Mouse (Mus musculus): ENCODE measurements around the gene Nav2. TPM values are rescaled to one million over a fixed set of nuclear protein-coding genes. Genes with fewer than 3 reads are reported as not detected.

The Nav2 gene
- polyA plus RNA-seq, 1 experiment from 2014 or later: 8.3 TPM

- Histone ChIP-seq H3K27me3 (ENCODE audit: low read depth, poor library complexity, severe bottlenecking) (no peaks in the 10 kb centered on the region), H3K4me1 (peaks cover 27% of the 10 kb centered on the region), H3K27ac (peak overlapping the region; percentile 10; the same call in 1 of the 2 replicates), H3K36me3 (no peaks in the 10 kb centered on the region), H3K4me3 (no peak overlapping the region), H3K9me3 (replicated peaks) (no peaks in the 10 kb centered on the region)
- no peak for DNase-seq (ENCODE audit: low spot score)
- 60% methylated on average over 3 of the region's 3 CpGs for WGBS
Observed at GRCm38 (mm10) chr7:49392834-49393233, 484.3 kb downstream of the Nav2 start.

GRCm38 (mm10) chr7:49393857-49394256 is 485.3 kb downstream of the Nav2 start:
- no peak for DNase-seq (ENCODE audit: low spot score)
- H3K36me3 ChIP-seq: no peaks in the 10 kb centered on the region
- H3K27me3 ChIP-seq (ENCODE audit: low read depth, poor library complexity, severe bottlenecking): no peaks in the 10 kb centered on the region
- H3K4me1 ChIP-seq: peaks cover 27% of the 10 kb centered on the region
- H3K27ac ChIP-seq: no peak overlapping the region
- H3K9me3 ChIP-seq (replicated peaks): no peaks in the 10 kb centered on the region
- no peak overlapping the region for H3K4me3 ChIP-seq
- 88% methylated on average over 7 of the region's 7 CpGs for WGBS

GRCm38 (mm10) chr7:49396202-49396601 is 487.7 kb downstream of the Nav2 start:
- 75% methylated on average over 1 of the region's 1 CpGs for WGBS
- Histone ChIP-seq H3K4me3 (no peak overlapping the region), H3K36me3 (no peaks in the 10 kb centered on the region), H3K4me1 (peaks cover 27% of the 10 kb centered on the region), H3K27me3 (ENCODE audit: low read depth, poor library complexity, severe bottlenecking) (no peaks in the 10 kb centered on the region), H3K9me3 (replicated peaks) (no peaks in the 10 kb centered on the region), H3K27ac (no peak overlapping the region)
- DNase-seq (ENCODE audit: low spot score): no peak

GRCm38 (mm10) chr7:49397441-49398003 is 489.0 kb downstream of the Nav2 start:
- no peak for DNase-seq (ENCODE audit: low spot score)
- Histone ChIP-seq H3K4me3 (no peak overlapping the region), H3K4me1 (peaks cover 22% of the 10 kb centered on the region), H3K36me3 (no peaks in the 10 kb centered on the region), H3K9me3 (replicated peaks) (no peaks in the 10 kb centered on the region), H3K27me3 (ENCODE audit: low read depth, poor library complexity, severe bottlenecking) (no peaks in the 10 kb centered on the region), H3K27ac (no peak overlapping the region; the same call in 1 of the 2 replicates)
- 83% methylated on average over 17 of the region's 17 CpGs for WGBS

- no peaks in the 10 kb centered on the region for H3K9me3 ChIP-seq (replicated peaks)
- WGBS: 85% methylated on average over 7 of the region's 7 CpGs
- no peaks in the 10 kb centered on the region for H3K27me3 ChIP-seq (ENCODE audit: low read depth, poor library complexity, severe bottlenecking)
- H3K27ac ChIP-seq: no peak overlapping the region
- H3K4me1 ChIP-seq: peaks cover 16% of the 10 kb centered on the region
- no peak overlapping the region for H3K4me3 ChIP-seq
- DNase-seq (ENCODE audit: low spot score): no peak
- H3K36me3 ChIP-seq: no peaks in the 10 kb centered on the region
Observed at GRCm38 (mm10) chr7:49398020-49398516, 489.6 kb downstream of the Nav2 start.

- no peak overlapping the region for H3K4me3 ChIP-seq
- H3K9me3 ChIP-seq (replicated peaks): no peaks in the 10 kb centered on the region
- DNase-seq (ENCODE audit: low spot score): peak; percentile 61
- H3K27ac ChIP-seq: no peak overlapping the region
- no peaks in the 10 kb centered on the region for H3K27me3 ChIP-seq (ENCODE audit: low read depth, poor library complexity, severe bottlenecking)
- H3K4me1 ChIP-seq: peaks cover 8% of the 10 kb centered on the region; the same call in 1 of the 2 replicates
- 44% methylated on average over 2 of the region's 2 CpGs for WGBS
- no peaks in the 10 kb centered on the region for H3K36me3 ChIP-seq
Observed at GRCm38 (mm10) chr7:49399314-49399713, 490.8 kb downstream of the Nav2 start.

GRCm38 (mm10) chr7:49400463-49400862 is 491.9 kb downstream of the Nav2 start:
- no peaks in the 10 kb centered on the region for H3K9me3 ChIP-seq (replicated peaks)
- H3K4me3 ChIP-seq: no peak overlapping the region
- peak; percentile 35 for DNase-seq (ENCODE audit: low spot score)
- no peaks in the 10 kb centered on the region for H3K36me3 ChIP-seq
- H3K4me1 ChIP-seq: peaks cover 8% of the 10 kb centered on the region; the same call in 1 of the 2 replicates
- WGBS: 82% methylated on average over 19 of the region's 19 CpGs
- 0 out of 2 replicates have a peak overlapping the region, but pooled peaks have one; percentile 25 for H3K27ac ChIP-seq
- no peaks in the 10 kb centered on the region for H3K27me3 ChIP-seq (ENCODE audit: low read depth, poor library complexity, severe bottlenecking)

GRCm38 (mm10) chr7:49402526-49402925 is 494.0 kb downstream of the Nav2 start:
- Histone ChIP-seq H3K9me3 (replicated peaks) (no peaks in the 10 kb centered on the region), H3K27ac (no peak overlapping the region), H3K36me3 (no peaks in the 10 kb centered on the region), H3K4me1 (peaks cover 5% of the 10 kb centered on the region; the same call in 1 of the 2 replicates), H3K4me3 (no peak overlapping the region), H3K27me3 (ENCODE audit: low read depth, poor library complexity, severe bottlenecking) (no peaks in the 10 kb centered on the region)
- 95% methylated on average over 5 of the region's 5 CpGs for WGBS
- no peak for DNase-seq (ENCODE audit: low spot score)

GRCm38 (mm10) chr7:49407688-49408087 is 499.2 kb downstream of the Nav2 start:
- H3K27me3 ChIP-seq (ENCODE audit: low read depth, poor library complexity, severe bottlenecking): no peaks in the 10 kb centered on the region
- H3K27ac ChIP-seq: no peak overlapping the region
- H3K36me3 ChIP-seq: no peaks in the 10 kb centered on the region
- H3K4me3 ChIP-seq: no peak overlapping the region
- H3K9me3 ChIP-seq (replicated peaks): no peaks in the 10 kb centered on the region
- peaks cover 12% of the 10 kb centered on the region; the same call in 1 of the 2 replicates for H3K4me1 ChIP-seq
- 93% methylated on average over 9 of the region's 9 CpGs for WGBS
- no peak for DNase-seq (ENCODE audit: low spot score)

GRCm38 (mm10) chr7:49408625-49409024 is 500.1 kb downstream of the Nav2 start:
- Histone ChIP-seq H3K4me3 (no peak overlapping the region), H3K27ac (no peak overlapping the region; the same call in 1 of the 2 replicates), H3K4me1 (peaks cover 12% of the 10 kb centered on the region; the same call in 1 of the 2 replicates), H3K27me3 (ENCODE audit: low read depth, poor library complexity, severe bottlenecking) (no peaks in the 10 kb centered on the region), H3K9me3 (replicated peaks) (no peaks in the 10 kb centered on the region), H3K36me3 (no peaks in the 10 kb centered on the region)
- WGBS: 92% methylated on average over 7 of the region's 7 CpGs
- no peak for DNase-seq (ENCODE audit: low spot score)

- H3K9me3 ChIP-seq (replicated peaks): no peaks in the 10 kb centered on the region
- peaks cover 12% of the 10 kb centered on the region; the same call in 1 of the 2 replicates for H3K4me1 ChIP-seq
- 85% methylated on average over 3 of the region's 3 CpGs for WGBS
- H3K4me3 ChIP-seq: no peak overlapping the region
- no peaks in the 10 kb centered on the region for H3K27me3 ChIP-seq (ENCODE audit: low read depth, poor library complexity, severe bottlenecking)
- H3K27ac ChIP-seq: no peak overlapping the region; the same call in 1 of the 2 replicates
- DNase-seq (ENCODE audit: low spot score): no peak
- H3K36me3 ChIP-seq: no peaks in the 10 kb centered on the region
Observed at GRCm38 (mm10) chr7:49409265-49409664, 500.7 kb downstream of the Nav2 start.

GRCm38 (mm10) chr7:49410188-49410587 is 501.7 kb downstream of the Nav2 start:
- no peak for DNase-seq (ENCODE audit: low spot score)
- no peaks in the 10 kb centered on the region for H3K9me3 ChIP-seq (replicated peaks)
- no peak overlapping the region for H3K27ac ChIP-seq
- no peak overlapping the region for H3K4me3 ChIP-seq
- WGBS: 90% methylated on average over 5 of the region's 5 CpGs
- no peaks in the 10 kb centered on the region for H3K27me3 ChIP-seq (ENCODE audit: low read depth, poor library complexity, severe bottlenecking)
- peaks cover 12% of the 10 kb centered on the region; the same call in 1 of the 2 replicates for H3K4me1 ChIP-seq
- H3K36me3 ChIP-seq: no peaks in the 10 kb centered on the region

GRCm38 (mm10) chr7:49410892-49411291 is 502.4 kb downstream of the Nav2 start:
- 93% methylated on average over 4 of the region's 4 CpGs for WGBS
- Histone ChIP-seq H3K9me3 (replicated peaks) (no peaks in the 10 kb centered on the region), H3K27me3 (ENCODE audit: low read depth, poor library complexity, severe bottlenecking) (no peaks in the 10 kb centered on the region), H3K4me1 (peaks cover 12% of the 10 kb centered on the region; the same call in 1 of the 2 replicates), H3K27ac (no peak overlapping the region), H3K4me3 (no peak overlapping the region), H3K36me3 (no peaks in the 10 kb centered on the region)
- DNase-seq (ENCODE audit: low spot score): no peak
